Mouse (Mus musculus) left cerebral cortex, postnatal 14 days (tissue): Measurements from ENCODE around the gene Slc23a4. TPM values are rescaled to one million over a fixed set of nuclear protein-coding genes. Genes with fewer than 3 reads are reported as not detected.

Source experiments
- DNase-seq, 2 experiments: peaks; one replicate each; pipeline ENCODE4 v3.0.0; 2021 to 2022; ENCODE audit warnings: low spot score in 2 of 2, mixed read lengths in 1 of 2
- intact Hi-C: fragments of 180-260 bp; cut with DNase I; formaldehyde crosslinking; loops from one replicate; pipeline ENCODE4 v1.15.1; 2025
- long read RNA-seq, 2 experiments: library from polyadenylated mRNA; stranded (forward); transcript quantifications; one replicate each; pipeline ENCODE4 v2.0.0; 2021
- total RNA-seq, 2 experiments: library from RNA; stranded (reverse); gene quantifications; 2 replicates each; pipeline ENCODE4 v1.2.3; 2021

The Slc23a4 gene
- 1 to 10 TPM; 1.1 TPM for total RNA-seq
- long read RNA-seq, experiment 1, partial matches to known transcripts, result 4 of 4 reads
- long read RNA-seq, experiment 1, other reads (novel, unspliced or antisense), result 0 of 4 reads
- long read RNA-seq, experiment 2, result 0 reads

GRCm38 (mm10) chr6:34988081-34988761 lies at the start of gene Slc23a4:
TSS of gene Slc23a4 (minus strand) at chr6:34988404.
- DNase-seq, result no peak
- intact Hi-C loops, result no loop called here

- no peak for DNase-seq
- intact Hi-C loops, result no loop called here
Measured at GRCm38 (mm10) chr6:35033341-35033740, 45.1 kb upstream of the Slc23a4 start.

- no peak for DNase-seq
- intact Hi-C loops, result no loop called here
Measured at GRCm38 (mm10) chr6:35032704-35033103, 44.5 kb upstream of the Slc23a4 start.

- intact Hi-C loops, result no loop called here
- DNase-seq, result peak in 1 of 2 experiments; percentile 0
Measured at GRCm38 (mm10) chr6:35030811-35031210, 42.6 kb upstream of the Slc23a4 start.

- DNase-seq, result peak in 1 of 2 experiments; percentile 0
Measured at GRCm38 (mm10) chr6:35030226-35030625, 42.0 kb upstream of the Slc23a4 start.

GRCm38 (mm10) chr6:35028023-35028422 lies 39.8 kb upstream of the Slc23a4 start:
- intact Hi-C loops, result no loop called here
- no peak for DNase-seq

More at GRCm38 (mm10) chr6:35030226-35030625, 42.0 kb upstream of the Slc23a4 start:
- intact Hi-C loops, result no loop called here

- intact Hi-C loops, result no loop called here
Measured at GRCm38 (mm10) chr6:35027257-35027656, 39.1 kb upstream of the Slc23a4 start.

GRCm38 (mm10) chr6:35016624-35017023 lies 28.4 kb upstream of the Slc23a4 start:
- DNase-seq, result no peak
- intact Hi-C loops, result no loop called here

More at GRCm38 (mm10) chr6:35027257-35027656, 39.1 kb upstream of the Slc23a4 start:
- DNase-seq, result peak in 1 of 2 experiments; percentile 34

GRCm38 (mm10) chr6:35011953-35012352 lies 23.7 kb upstream of the Slc23a4 start:
- no peak for DNase-seq
- intact Hi-C loops, result no loop called here

- intact Hi-C loops, result no loop called here
- no peak for DNase-seq
Measured at GRCm38 (mm10) chr6:35010705-35011104, 22.5 kb upstream of the Slc23a4 start.

- intact Hi-C loops, result no loop called here
- DNase-seq, result peak; percentile 75 to 77
Measured at GRCm38 (mm10) chr6:35002261-35002669, 14.1 kb upstream of the Slc23a4 start.

GRCm38 (mm10) chr6:34999101-34999500 lies 10.9 kb upstream of the Slc23a4 start:
- intact Hi-C loops, result loop anchor here (2.0 to 10.0 kb wide), 4 partner anchors 63 to 484 kb away; partner anchors contain the start of genes Cnot4 and Cyren
- DNase-seq, result peak; percentile 69 to 76

GRCm38 (mm10) chr6:34996496-34996895 lies 8.3 kb upstream of the Slc23a4 start:
- intact Hi-C loops, result loop anchor here (5.0 to 10.0 kb wide), 3 partner anchors 66 to 482 kb away; partner anchors contain the start of gene Cyren
- no peak for DNase-seq

- intact Hi-C loops, result loop anchor here (5.0 to 10.0 kb wide), 3 partner anchors 67 to 480 kb away; partner anchors contain the start of gene Cyren
- DNase-seq, result peak; percentile 85 to 86
Measured at GRCm38 (mm10) chr6:34995265-34995681, 7.1 kb upstream of the Slc23a4 start.

GRCm38 (mm10) chr6:34994692-34995091 lies 6.5 kb upstream of the Slc23a4 start:
- intact Hi-C loops, result loop anchor here (5.0 to 10.0 kb wide), 3 partner anchors 68 to 480 kb away; partner anchors contain the start of gene Cyren
- DNase-seq, result no peak

- intact Hi-C loops, result no loop called here
- DNase-seq, result no peak
Measured at GRCm38 (mm10) chr6:34989263-34989662, 1.1 kb upstream of the Slc23a4 start.

- intact Hi-C loops, result no loop called here
- DNase-seq, result no peak
Measured at GRCm38 (mm10) chr6:34987085-34987645, 1.0 kb downstream of the Slc23a4 start.

GRCm38 (mm10) chr6:34980661-34981060 lies 7.5 kb downstream of the Slc23a4 start:
- no peak for DNase-seq
- intact Hi-C loops, result no loop called here

GRCm38 (mm10) chr6:34979291-34979690 lies 8.9 kb downstream of the Slc23a4 start:
- no peak for DNase-seq
- intact Hi-C loops, result no loop called here

GRCm38 (mm10) chr6:34971181-34971580 lies 17.0 kb downstream of the Slc23a4 start:
- no peak for DNase-seq
- intact Hi-C loops, result loop anchor here (5.0 kb wide), 1 partner anchor 34 kb away; no protein-coding TSS in a partner anchor
